Mouse (Mus musculus) CH12.LX (cell line): ENCODE measurements at regions not wholly inside any gene's neighbourhood (a gene's known extent, or its start where the extent isn't known, plus 50 kb on each side); places are given as distances from the start of the nearest gene placed in this dataset.

Source experiments
- BHLHE40 ChIP-seq: IDR thresholded peaks from 2 replicates; pipeline ENCODE4 v1.6.1; 2011; ENCODE audit warnings: mild to moderate bottlenecking, low read depth, low read length, improper control_type of control experiment
- CTCF ChIP-seq, 2 experiments: IDR thresholded peaks in 1 of 2; conservative IDR thresholded peaks in 1 of 2; 2 replicates each; pipeline ENCODE4 v1.5.1; 2011 to 2012; ENCODE audit warnings: low read depth in 2 of 2, low read length in 2 of 2, improper control_type of control experiment in 1 of 2, inconsistent platforms in 1 of 2, mild to moderate bottlenecking in 1 of 2, moderate library complexity in 1 of 2

DNA sequence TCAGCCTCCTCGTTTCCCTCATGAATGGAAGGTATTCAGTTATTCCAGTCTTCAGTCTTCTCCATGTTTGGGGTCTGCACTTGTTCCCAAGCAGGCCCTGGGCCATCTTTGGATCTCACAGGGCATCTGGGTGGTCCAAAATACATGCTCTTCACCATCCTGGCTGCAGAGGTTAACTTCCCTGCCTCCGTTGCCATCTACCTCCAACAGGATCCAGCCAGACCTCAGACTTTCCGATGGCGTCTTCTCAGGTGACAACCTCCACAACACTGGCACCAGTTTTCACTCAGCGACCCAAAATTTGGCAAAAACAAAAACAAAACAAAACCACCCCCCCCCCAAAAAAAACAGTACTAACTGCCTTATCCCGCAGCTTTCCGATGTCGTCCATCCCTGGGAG is 50.0 kb upstream of the Six3 start:
- no peak for TF ChIP-seq CTCF (conservative IDR thresholded peaks at IDR 0.05 in 1 of 2, IDR thresholded peaks at IDR 0.05 in 1 of 2; ENCODE audit: low read depth in 2 of 2, low read length in 2 of 2)
- no peak for TF ChIP-seq BHLHE40
